Mouse (Mus musculus) cerebellum, adult 2 months (tissue): ENCODE measurements at regions not wholly inside any gene's neighbourhood (a gene's known extent, or its start where the extent isn't known, plus 50 kb on each side); places are given as distances from the start of the nearest gene placed in this dataset.

Experiments
- DNase-seq, 2 experiments: peaks; one replicate each; pipeline ENCODE4 v3.0.0; 2021
- H3K27ac ChIP-seq: fragments of 200-500 bp; 2 replicates; pipeline ENCODE4 v1.5.1; 2012; ENCODE audit warnings: low read length, control low read depth, inconsistent platforms; ENCODE audit not compliant: insufficient read depth
- H3K27me3 ChIP-seq: fragments of 200-500 bp; 2 replicates; pipeline ENCODE4 v1.6.1; 2012; ENCODE audit warnings: inconsistent platforms, mild to moderate bottlenecking, low read length, moderate library complexity; ENCODE audit not compliant: control insufficient read depth, insufficient read depth
- H3K4me1 ChIP-seq: fragments of 200-500 bp; 2 replicates; pipeline ENCODE4 v1.6.1; 2011; ENCODE audit warnings: low read length; ENCODE audit not compliant: control insufficient read depth, insufficient read depth
- H3K4me3 ChIP-seq: fragments of 200-500 bp; replicated peaks from 2 replicates; pipeline ENCODE3; 2011; ENCODE audit warnings: mild to moderate bottlenecking, low read depth, low read length, control low read depth; ENCODE audit not compliant: insufficient read depth
- CTCF ChIP-seq: fragments of 200-500 bp; IDR thresholded peaks from 2 replicates; pipeline ENCODE4 v1.5.1; 2011; ENCODE audit warnings: low read depth, mild to moderate bottlenecking, control low read depth, low read length, moderate library complexity, borderline replicate concordance; ENCODE audit not compliant: insufficient read depth
- POLR2A ChIP-seq: fragments of 200-500 bp; IDR thresholded peaks from 2 replicates; pipeline ENCODE4 v1.6.1; 2011; ENCODE audit warnings: low read length, control low read depth, borderline replicate concordance; ENCODE audit not compliant: insufficient read depth
- WGBS: fragments of 180-500 bp; shearing (Covaris S2); methylation state at CpG from one replicate; pipeline ENCODE4 v1.1.7; 2018; 5-methylcytosine and 5-hydroxymethylcytosine counted together

- Histone ChIP-seq H3K4me3 (no peak overlapping the region), H3K27ac (no peak overlapping the region), H3K4me1 (0 out of 2 replicates have a peak, but pooled peaks cover 2% of the 10 kb centered on the region), H3K27me3 (no peaks in the 10 kb centered on the region)
- whole genome bisulfite sequencing: 53% methylated on average over 7 of the region's 7 CpGs
- peak in 1 of 2 experiments; percentile 34 for DNase-seq
- TF ChIP-seq POLR2A: no peak
- TF ChIP-seq CTCF: no peak
These were observed 203.4 kb downstream of the Dact1 start for GRCm38 (mm10) chr12:71512915-71513612.

GRCm38 (mm10) chr12:71519520-71519919 lies 209.8 kb downstream of the Dact1 start:
- Histone ChIP-seq H3K4me3 (no peak overlapping the region), H3K27me3 (no peaks in the 10 kb centered on the region), H3K27ac (no peak overlapping the region), H3K4me1 (no peaks in the 10 kb centered on the region)
- WGBS: 63% methylated on average over 1 of the region's 1 CpGs
- no peak for DNase-seq
- no peak for TF ChIP-seq POLR2A
- no peak for TF ChIP-seq CTCF

- TF ChIP-seq CTCF (no peak), POLR2A (no peak)
- no peaks in the 10 kb centered on the region for H3K4me1 ChIP-seq
- H3K4me3 ChIP-seq: no peak overlapping the region
- no peaks in the 10 kb centered on the region for H3K27me3 ChIP-seq
- 59% methylated on average over 3 of the region's 3 CpGs for WGBS
- DNase-seq: no peak
- no peak overlapping the region for H3K27ac ChIP-seq
These were observed 212.3 kb downstream of the Dact1 start for GRCm38 (mm10) chr12:71521936-71522335.

GRCm38 (mm10) chr12:71522451-71522850 lies 212.8 kb downstream of the Dact1 start:
- TF ChIP-seq POLR2A (no peak), CTCF (no peak)
- DNase-seq: peak; percentile 40 to 60
- Histone ChIP-seq H3K27me3 (no peaks in the 10 kb centered on the region), H3K27ac (no peak overlapping the region), H3K4me3 (no peak overlapping the region), H3K4me1 (no peaks in the 10 kb centered on the region)
- 13% methylated on average over 5 of the region's 5 CpGs for WGBS

- no peak for TF ChIP-seq CTCF
- TF ChIP-seq POLR2A: no peak
- Histone ChIP-seq H3K4me3 (no peak overlapping the region), H3K27ac (no peak overlapping the region), H3K4me1 (no peaks in the 10 kb centered on the region), H3K27me3 (no peaks in the 10 kb centered on the region)
- 69% methylated on average over 6 of the region's 6 CpGs for WGBS
- no peak for DNase-seq
These were observed 214.5 kb downstream of the Dact1 start for GRCm38 (mm10) chr12:71524156-71524555.

- WGBS: 73% methylated on average over 10 of the region's 10 CpGs
- no peak overlapping the region for H3K4me3 ChIP-seq
- no peaks in the 10 kb centered on the region for H3K4me1 ChIP-seq
- no peak overlapping the region for H3K27ac ChIP-seq
- H3K27me3 ChIP-seq: no peaks in the 10 kb centered on the region
- TF ChIP-seq POLR2A: no peak
- no peak for TF ChIP-seq CTCF
- no peak for DNase-seq
These were observed 215.7 kb downstream of the Dact1 start for GRCm38 (mm10) chr12:71525255-71525927.

GRCm38 (mm10) chr12:71526623-71527022 lies 216.9 kb downstream of the Dact1 start:
- no peak for TF ChIP-seq CTCF
- TF ChIP-seq POLR2A: no peak
- WGBS: 96% methylated on average over 7 of the region's 7 CpGs

GRCm38 (mm10) chr12:71532161-71532560 lies 222.5 kb downstream of the Dact1 start:
- no peak for TF ChIP-seq CTCF
- no peak for TF ChIP-seq POLR2A
- WGBS: 74% methylated on average over 3 of the region's 3 CpGs
- DNase-seq: no peak
- Histone ChIP-seq H3K27ac (no peak overlapping the region), H3K4me1 (no peaks in the 10 kb centered on the region), H3K4me3 (no peak overlapping the region), H3K27me3 (no peaks in the 10 kb centered on the region; the same call in 1 of the 2 replicates)

More at GRCm38 (mm10) chr12:71526623-71527022, 216.9 kb downstream of the Dact1 start:
- no peaks in the 10 kb centered on the region for H3K27me3 ChIP-seq
- no peaks in the 10 kb centered on the region for H3K4me1 ChIP-seq
- no peak overlapping the region for H3K27ac ChIP-seq
- no peak overlapping the region for H3K4me3 ChIP-seq
- no peak for DNase-seq
